Mouse (Mus musculus) WW6 (cell line): ENCODE measurements around the gene Upk3b.

Experiments used
- DNase-seq: peaks from one replicate; pipeline ENCODE4 v3.0.0-alpha.2; 2013; ENCODE audit warnings: low read depth, low spot score

Gene Upk3b

DNA sequence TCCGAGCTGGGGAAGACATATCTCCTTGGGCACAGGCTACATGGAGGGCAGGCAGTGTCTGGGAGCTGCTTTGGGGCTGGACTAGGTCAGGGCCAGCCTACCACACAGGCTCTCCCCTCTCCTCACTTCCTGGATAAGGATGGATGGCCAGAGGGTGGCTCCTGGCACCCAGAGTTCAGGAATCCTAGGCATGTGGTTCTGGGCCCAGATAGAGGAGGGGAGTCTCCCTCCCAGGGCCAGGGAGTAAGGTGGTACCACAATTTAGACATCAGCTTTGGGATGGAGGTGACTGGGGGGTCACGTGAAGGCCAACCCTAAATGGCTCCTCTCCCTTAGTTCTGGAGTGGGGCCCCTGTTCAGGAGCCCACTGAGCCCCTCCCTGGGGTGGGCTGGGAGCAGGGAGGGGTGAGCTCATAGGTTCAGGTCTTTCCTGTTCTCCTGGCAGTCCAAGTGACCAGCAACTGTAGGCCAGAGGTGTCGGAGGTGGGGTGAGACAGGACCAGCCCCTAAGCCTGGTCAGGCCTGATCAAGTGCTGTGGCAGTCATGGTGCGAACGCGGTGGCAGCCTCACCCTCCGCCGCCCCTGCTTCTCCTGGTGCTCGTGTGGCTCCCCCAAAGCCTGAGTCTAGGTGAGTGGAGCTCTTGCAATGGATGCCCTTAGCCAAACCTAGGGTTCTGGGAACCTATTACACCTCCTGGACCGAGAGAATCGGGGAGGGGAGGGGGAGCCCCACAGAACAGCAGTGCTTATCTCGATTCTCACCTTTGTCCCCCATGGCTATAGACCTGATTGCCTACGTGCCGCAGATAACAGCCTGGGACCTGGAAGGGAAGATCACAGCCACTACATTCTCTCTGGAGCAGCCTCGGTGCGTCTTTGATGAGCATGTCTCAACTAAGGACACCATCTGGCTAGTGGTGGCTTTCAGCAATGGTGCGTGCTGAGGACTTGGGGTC lies at the start of gene Upk3b:
Gene Upk3b (plus strand): TSS at position 239 of the 957 bp plus-strand sequence.
- DNase-seq = no peak

DNA sequence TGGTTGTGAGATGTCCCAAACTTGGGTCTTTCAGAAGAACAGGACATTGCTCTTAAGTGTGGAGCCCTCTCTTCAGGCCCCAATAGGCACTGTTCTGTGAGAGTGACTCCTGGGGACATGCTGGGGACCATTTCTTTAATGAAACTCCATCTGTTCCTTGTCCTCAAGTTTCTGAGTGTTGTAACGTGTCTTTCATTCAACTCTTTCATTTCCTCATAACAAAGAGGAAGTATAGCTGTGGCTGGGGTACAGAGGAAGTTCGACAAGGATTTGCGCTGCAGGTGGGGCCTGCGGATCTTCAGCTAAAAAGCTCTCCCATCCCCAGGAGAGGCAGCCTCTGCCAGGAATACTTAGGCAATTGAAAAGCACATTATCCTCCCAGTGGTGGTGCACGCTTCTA lies 47.7 kb upstream of the Upk3b start:
- DNase-seq = no peak

DNA sequence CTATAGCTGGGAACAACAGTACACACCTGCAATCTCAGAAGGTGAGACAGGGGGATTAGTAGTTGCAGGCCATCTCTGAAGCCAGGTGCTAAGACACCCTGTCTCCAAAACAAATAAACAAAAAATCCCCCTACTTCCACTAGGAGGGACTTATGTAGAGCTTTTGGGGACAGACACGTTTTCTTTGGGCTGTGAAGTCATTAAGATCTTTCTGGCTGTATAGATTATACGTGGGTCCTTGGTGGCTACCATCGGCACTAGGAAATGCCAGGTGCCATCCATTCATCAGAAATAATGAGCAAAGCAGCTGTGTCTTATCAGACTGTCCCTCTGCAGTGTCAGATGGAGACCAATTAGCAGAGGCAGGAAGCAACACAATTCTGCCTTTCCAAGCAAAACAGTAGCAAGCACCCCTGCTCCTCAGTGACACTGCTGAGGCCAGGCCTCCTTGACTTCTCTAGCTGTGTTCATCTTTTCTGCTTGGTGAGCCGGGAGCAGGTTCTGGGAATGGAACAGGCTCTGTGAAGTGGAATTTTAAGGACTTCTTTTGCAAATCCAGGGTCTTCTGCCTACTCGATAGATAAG lies 44.8 kb upstream of the Upk3b start:
- no peak for DNase-seq

DNA sequence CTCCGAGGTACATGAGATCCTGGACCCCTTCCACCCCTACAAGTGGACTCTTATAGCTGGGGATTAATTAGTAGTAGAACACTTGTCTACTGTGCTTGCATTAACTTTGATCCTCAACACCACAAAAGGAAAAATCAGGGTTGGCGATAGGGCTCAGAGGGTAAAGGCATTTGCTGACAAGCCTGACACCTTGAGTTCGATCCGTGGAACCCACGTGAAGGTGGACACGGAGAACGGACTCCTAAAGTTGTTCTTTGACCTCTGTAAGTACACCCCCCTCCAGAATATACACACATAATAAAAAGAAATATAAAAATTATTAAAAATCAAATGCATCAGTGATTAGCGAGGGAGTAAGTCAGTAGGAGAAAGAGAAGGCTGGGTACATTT lies 44.0 kb upstream of the Upk3b start:
- no peak for DNase-seq

DNA sequence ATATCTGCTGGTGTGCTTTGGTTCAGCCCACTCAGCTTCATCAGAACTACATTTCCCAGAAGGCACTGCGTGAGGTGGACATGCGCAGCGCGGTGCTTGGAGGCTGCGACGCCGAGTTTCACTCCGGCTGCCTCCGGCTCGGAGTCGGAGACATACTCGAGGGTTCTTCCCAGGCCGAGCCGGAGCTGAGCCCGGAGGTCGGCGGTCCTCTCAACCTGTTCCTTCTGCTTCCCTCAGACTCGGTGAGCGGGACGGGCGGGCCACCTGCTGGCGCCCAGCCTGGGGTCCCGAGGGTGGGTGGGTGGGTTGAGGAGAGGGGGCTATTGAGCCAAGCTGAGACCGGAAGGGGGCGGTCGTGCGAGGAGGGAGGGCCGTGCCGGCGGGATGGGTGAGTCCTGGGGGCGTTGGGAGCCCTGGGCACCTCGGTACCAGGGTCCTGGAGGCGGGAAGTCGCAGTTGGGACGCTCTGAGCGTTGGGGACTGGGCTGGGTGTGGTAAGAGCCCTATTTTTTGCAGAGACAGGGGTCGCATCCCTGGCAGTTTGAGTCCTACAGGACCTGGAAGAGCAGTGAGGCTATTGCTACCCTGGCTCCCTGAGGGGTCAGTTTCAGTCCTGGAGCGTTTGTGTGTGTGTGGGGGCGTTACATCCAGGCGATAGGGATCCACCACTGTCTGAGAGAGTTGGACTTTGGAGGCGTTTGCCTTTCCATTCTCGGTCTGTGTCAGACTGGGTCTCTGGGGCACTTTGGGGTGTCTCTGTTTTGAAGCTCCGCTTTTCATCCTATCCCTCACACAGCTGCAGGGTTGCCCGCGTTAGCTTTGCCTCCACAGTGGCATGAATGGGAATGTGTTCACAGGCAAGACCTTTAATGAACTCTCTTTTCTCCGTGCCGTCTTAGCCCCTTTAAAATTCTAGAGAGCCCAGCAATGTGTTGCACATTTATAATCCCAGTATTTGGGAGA lies 43.3 kb upstream of the Upk3b start, which contains the start of gene Dtx2:
Gene Dtx2 (plus strand): TSS at position 76 of the 963 bp plus-strand sequence.
- peak; percentile 78 for DNase-seq

DNA sequence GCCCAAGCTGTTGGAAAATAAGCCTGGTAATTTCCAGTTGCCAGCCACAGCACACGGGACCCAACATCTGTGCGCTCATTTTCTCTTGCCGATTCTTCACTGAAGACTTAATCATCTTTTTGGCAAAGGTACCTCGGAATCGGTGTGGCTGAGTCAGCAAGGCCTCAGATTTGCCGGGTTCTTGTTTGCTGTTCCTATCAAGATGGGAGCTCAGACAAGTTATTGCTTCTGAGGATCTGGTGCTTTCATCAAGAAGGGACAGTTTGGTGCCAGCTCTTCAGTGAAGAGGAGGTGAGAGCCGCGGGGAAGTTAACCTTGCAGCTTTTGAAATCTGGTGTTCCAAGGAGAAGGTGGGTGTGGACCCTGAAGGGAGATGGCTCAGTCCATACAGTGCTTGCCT lies 42.1 kb upstream of the Upk3b start:
- DNase-seq = no peak

DNA sequence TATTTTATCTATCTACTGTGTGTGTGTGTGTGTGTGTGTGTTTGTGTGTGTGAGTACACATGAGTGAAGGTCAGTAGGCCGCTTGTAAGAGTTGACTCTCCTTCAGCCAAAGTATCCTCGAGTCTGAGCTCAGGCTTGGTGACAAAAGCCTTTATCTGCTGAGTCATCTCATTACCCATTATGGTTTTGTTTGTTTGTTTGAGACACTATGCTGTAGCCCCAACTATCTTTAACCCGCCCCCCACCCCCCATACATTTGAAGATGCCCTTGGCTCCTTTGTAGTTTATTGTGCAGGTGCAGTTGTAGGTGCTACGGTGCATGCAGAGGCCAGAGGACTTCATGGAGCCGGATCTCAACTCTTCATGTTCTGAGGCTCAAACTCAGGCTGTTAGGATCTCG lies 37.1 kb upstream of the Upk3b start:
- DNase-seq = no peak

DNA sequence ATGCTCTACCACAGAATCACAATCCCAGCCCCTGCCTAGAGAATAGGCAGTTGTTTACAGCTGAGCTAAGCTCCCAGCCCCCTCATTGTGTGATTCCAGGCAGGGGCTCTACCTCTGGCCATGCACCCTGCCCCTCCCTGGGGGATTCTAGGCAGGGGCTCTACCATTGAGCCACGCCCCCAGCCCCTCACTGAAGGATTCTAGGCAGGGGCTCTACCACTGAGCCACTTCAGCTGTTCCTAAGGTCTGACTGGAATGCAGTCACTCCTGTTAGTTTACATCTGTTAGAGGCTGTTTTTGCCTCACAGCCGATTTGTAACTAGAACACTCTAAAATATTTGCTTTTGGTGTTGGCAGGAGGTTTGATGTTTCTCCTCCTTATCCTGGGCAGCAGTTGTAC lies 36.0 kb upstream of the Upk3b start:
- DNase-seq = no peak

DNA sequence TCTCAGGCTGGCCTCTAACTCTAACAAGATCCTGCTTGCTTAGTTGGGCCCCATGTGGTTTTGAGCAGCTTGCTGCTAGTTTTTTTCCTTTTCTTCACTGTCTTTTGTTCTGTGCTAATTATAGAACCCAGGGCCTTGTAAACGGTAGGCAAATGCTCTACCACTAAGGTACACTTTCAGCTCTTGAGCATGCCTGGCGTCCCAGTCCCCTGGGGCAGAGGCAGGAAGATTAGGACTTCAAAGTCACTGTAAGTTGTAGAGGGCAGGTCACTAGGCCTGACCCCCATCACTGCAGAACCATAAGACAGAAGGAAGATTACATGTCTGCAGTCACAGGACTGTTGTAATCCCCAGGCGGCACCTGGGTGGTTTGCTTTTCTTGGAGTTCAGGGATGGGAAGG lies 35.5 kb upstream of the Upk3b start:
- DNase-seq = no peak

DNA sequence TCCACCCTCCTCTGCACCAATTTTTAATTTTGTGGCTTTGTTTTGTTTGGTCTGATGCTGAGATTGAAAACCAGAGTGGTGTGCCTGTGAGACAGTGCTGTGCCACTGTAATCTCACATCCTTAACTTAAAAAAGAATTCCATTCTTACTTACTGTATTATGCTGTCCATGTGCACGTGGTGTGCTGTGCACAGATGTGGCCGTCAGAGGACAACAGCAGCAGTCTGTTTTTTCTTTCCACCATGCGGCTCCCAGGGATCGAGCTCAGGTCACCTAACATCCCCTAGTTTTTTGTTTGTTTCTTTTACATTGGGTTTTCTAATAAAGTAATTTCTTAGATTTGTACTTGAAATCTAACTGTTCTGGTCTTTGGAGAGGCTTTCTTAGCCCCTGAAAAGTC lies 33.8 kb upstream of the Upk3b start:
- no peak for DNase-seq

DNA sequence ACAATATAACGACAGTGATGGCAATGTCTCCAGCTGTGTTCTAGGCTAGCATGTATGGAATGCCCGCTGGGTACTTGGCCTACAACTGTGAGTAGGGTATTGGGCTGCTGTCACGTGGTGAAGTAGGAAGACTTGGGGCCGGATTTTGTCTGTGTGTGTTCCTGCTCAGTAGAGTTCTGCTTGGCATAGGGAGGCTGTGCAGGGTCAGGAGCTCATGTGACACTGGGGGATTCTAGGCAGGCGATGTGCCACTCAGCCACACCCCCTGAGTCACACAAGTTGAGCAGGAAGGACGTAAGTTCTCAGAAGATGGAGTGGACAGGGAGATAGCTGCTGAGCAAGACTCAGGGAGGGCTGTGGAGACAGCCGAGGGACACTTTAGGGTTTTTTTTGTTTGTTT lies 30.6 kb upstream of the Upk3b start:
- DNase-seq = no peak

DNA sequence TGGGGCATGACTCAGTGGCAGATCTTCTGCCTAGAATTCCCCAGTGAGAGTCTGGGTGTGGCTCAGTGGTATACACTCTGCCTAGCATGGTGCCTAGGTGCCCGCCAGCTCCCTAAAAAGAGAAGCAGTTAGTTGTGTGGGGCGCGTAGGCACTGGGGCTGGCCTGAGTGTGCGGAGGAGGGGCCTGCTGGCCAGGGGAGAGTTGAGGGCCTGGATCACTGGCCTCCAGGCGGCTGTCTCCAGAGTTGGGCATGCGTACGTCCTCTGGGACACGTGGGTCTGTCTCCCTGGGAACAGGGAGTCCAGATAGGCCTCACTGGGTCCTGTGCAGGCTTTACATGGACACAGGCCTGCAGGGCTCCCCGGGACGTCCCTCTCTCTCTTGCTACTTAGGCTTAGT lies 23.4 kb upstream of the Upk3b start:
- no peak for DNase-seq

DNA sequence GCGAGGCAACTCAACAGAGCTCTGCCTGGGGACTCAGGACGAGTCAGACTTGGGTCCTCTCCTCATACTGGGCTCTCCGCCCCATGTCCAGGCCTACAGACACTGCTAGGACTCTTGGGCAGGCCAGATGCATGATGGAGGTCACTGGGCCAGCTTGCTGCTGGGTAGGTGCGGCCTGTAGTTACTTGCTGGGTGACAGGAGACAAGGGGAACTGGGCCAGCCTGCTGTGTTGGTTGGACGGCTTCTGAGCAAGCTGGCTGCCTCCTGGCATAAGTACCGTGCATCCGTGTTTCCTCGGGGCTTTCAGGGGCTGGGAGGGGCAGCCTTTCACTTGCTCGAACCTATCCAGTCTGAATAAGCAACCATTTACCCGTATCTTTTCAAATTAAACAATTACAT lies 22.7 kb upstream of the Upk3b start:
- DNase-seq = no peak

DNA sequence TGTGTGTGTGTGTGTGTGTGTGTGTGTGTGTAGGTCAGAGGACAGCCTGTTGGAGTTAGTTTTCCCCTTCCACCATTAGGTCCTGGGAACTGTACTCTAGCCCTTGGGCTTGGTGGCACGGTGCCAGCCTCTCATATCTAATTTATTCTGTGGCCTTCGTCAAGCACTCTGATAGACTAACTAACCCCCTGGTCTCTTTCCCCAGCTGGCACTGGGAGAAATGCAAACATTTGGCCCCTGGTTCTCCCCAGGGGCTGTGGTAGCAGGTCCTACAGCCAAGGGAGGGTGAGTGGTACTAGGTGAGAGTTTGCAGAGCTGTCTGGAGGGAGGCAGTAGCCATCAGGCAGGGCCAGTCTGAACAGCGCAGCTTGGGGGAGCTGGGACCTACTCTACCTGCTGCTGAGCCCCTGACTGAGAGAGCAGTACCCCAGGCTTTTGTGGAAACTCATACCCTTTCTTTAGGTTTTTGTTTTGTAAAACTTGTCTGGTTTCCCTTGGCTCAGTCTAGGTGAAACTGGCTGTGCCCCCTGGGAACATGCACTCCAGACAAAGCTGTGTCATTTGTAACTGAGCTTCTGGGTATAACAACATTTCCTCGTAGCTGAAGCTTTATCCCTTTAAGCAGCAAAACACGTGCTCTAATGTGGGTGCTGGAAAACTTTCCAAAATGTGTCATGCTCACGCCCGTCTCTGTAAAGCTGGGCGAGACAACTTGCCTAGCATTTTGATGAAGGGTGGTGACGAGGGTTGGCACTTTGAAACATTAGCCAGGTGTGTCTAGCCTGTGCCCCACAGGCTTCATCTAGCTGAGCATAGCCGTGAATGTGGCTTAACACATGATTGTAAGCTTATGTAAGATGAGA lies 22.1 kb upstream of the Upk3b start:
- no peak for DNase-seq

DNA sequence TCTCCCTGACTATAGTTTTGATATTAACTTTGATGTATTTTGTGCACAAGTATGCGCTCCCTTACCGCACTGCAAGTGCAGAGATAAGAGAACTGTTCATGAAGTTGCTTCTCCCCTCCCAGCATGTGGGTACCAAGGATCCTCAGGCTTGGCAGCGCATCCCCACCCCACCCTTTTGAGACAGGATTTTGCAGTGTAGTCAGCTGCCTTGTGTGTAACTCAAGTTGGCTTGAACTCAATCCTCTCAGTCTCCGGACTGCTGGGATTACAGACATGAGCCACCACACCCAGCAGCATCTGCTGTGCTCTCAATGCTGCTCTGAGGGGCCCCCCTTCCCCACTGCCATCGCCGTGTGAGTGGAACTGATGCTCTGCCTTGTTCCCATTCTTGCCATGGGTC lies 21.0 kb upstream of the Upk3b start:
- no peak for DNase-seq

DNA sequence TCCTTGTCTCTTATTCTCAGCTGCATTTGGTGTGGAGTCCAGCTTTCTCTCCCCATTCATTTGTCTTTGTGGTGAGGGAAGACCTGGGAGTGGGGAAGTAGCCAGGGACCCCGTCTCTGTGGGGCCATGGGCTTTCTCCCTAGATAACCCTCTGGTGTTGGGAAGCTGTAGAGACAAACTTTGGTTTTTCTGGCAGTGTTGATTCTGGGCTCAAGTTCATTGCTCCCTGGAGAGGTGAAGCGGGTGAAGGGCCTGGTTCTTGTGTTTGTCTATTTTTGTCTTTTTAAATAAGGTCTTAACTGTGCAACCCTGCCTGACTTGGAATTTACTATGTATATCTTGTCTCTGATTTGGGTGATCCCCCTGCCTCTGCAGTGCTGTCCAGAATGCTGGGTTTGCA lies 19.6 kb upstream of the Upk3b start:
- DNase-seq = no peak

DNA sequence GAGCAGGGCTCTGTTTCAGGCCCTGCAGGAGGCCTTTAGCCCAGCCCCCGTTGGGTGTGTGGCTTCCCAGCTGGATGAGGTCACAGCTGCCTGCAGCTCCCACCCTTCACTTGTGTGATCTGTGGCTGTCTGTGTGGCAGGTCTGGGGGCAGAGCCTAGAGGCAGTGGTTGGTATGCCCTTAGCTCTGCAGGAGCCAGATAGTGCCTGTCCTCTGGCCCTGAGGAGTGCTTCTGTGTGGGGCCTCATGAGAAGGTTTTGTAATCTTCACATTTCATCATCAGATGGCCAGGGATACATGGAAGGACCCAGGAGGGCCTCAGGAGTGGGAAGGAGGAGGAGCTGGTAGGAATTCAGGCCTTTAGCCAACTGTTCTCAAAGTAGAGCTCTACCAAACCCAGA lies 18.4 kb upstream of the Upk3b start:
- no peak for DNase-seq

DNA sequence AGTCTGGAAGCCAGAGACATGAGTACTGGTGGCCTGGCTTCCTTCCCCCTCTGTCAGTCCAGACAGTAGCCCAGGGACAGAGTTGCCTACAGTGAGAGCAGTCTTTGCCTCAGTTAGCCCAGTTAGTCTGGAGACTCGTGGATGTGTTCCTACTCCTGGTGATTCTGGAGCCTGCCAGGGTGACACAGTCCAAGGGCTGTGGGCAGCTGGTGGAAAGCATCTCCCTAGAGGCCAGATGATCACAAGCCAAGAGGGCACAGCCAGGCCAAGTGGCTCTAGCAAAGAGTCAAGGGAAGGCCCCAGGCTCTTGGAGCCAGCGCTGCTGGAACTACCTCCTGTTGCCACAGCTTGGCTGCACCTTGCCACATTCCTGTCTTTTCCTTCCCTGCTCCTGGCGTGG lies 12.6 kb upstream of the Upk3b start:
- DNase-seq = no peak

DNA sequence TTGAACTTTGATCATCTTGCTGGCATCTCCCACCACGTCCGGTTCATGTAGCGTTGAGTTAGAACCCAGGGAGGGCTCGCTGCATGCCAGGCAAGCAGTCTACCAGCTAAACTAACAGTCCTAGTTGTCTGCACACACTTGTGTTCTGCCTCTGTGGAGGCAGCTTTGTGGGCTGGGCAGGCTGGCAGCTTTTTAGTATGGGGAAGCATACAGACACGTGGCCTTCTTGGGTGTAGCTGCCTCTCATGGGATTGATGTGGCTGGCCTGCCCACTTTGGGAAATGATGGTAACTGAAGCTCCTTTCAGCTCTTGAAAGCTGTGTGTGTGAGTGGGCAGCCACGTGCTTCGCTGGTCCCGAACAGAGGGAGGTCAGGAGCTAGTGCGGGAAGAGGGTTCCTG lies 11.4 kb upstream of the Upk3b start:
- no peak for DNase-seq

DNA sequence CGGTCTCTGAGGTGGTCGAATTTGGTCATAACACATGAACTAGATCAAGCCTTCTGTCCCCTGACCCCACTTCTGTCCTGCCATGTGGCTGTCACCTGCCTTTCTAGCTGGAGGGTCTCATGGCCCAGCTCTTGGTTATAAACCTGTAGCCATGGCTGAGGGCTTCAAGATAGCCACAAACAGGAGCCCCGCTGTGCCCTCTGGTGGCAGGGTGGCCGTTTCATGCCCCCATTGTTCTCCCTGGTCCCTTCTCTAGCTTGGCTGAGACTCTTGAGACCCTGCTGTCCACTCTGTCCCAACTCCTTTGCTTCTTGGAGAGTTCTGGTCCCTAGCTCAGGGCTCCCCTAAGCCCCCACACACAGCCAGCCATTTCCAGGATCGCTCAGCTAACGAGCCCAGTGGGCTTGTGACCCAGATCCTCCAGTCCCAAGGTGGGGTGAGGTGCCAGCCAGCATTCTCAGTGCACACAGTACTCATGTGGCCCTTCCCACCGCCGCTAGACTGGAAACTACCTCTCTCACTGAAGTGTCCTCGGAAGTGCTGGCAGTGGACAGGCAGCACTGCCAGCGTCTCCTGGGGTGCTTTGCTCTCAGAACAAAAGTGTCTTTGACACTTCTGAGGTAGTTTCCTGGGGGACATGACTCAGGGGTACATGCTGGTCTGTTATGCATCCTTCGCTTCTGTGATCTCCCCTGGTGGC lies 10.5 kb upstream of the Upk3b start:
- DNase-seq = no peak

DNA sequence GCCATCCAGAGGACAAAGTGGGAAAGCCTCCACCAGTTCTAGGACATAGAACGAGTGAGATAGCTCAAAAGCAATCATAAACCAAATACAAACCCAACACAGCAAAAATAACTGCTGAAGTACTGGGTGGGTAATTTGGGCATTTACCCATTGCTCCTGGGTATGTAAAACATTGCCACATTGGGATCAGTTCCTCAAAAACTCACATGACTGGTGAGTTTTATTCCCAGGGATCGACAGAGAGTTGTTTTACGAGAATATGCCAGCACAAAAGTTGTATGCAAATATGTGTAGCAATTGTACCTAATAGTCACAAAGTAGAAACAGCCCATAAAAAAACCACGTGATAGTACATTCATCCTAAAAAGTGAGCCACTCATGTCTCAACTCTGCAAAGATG lies 3.4 kb upstream of the Upk3b start:
- DNase-seq = no peak
